Mouse (Mus musculus) lung, embryonic 14.5 days (tissue): ENCODE data around the gene Gab2. TPM values are rescaled to one million over a fixed set of nuclear protein-coding genes. Genes with fewer than 3 reads are reported as not detected.
A peak's percentile ranks its signal among the peaks of the same experiment; 100 is the strongest.

ENCODE experiments used
- ATAC-seq: fragments of 200-750 bp; cut with Nextera tagmentation; 2 replicates; pipeline ENCODE4 v1.8.0; 2017; ENCODE audit warnings: mild to moderate bottlenecking, moderate TSS enrichment, moderate library complexity; ENCODE audit not compliant: insufficient read depth
- DNase-seq: peaks from one replicate; pipeline ENCODE4 v3.0.0-alpha.2; 2015
- H3K27ac ChIP-seq: fragments of 300-500 bp; sonication (generic); 2 replicates; pipeline ENCODE4 v1.5.1; 2014; ENCODE audit warnings: low read depth, mild to moderate bottlenecking, moderate library complexity
- H3K27me3 ChIP-seq: fragments of 300-500 bp; sonication (generic); 2 replicates; pipeline ENCODE4 v1.6.1; 2014; ENCODE audit warnings: low read length, control low read depth; ENCODE audit not compliant: insufficient read depth
- H3K36me3 ChIP-seq: fragments of 300-500 bp; sonication (generic); 2 replicates; pipeline ENCODE4 v1.6.1; 2014; ENCODE audit warnings: control low read depth; ENCODE audit not compliant: insufficient read depth
- H3K4me1 ChIP-seq: fragments of 300-500 bp; sonication (generic); 2 replicates; pipeline ENCODE4 v1.6.1; 2014; ENCODE audit warnings: antibody characterized with exemption, control low read depth; ENCODE audit not compliant: insufficient read depth
- H3K4me2 ChIP-seq: fragments of 300-500 bp; sonication (generic); 2 replicates; pipeline ENCODE4 v1.6.1; 2014; ENCODE audit warnings: mild to moderate bottlenecking
- H3K4me3 ChIP-seq: fragments of 300-500 bp; sonication (generic); 2 replicates; pipeline ENCODE4 v1.5.1; 2014; ENCODE audit warnings: low read depth, low read length
- H3K9ac ChIP-seq: fragments of 300-500 bp; sonication (generic); 2 replicates; pipeline ENCODE4 v1.6.1; 2014
- H3K9me3 ChIP-seq: fragments of 300-500 bp; sonication (generic); 2 replicates; pipeline ENCODE4 v1.6.1; 2016; ENCODE audit warnings: low read depth, low read length, control low read depth
- CTCF ChIP-seq: IDR thresholded peaks from 2 replicates; pipeline ENCODE4 v1.5.1; 2016; ENCODE audit warnings: antibody characterized with exemption, low read depth
- WGBS: fragments of 180-500 bp; shearing (Covaris S2); extraction: QIAGEN DNeasy Blood & Tissue Kit; methylation state at CpG from one replicate; pipeline ENCODE4 v1.1.7; 2014; 5-methylcytosine and 5-hydroxymethylcytosine counted together
- polyA plus RNA-seq: library from polyadenylated mRNA; unstranded; fragments of >200 nt; fragmentation: Nextera tagmentation; extraction: Ambion mirVana; gene quantifications from 2 replicates; pipeline ENCODE4 v1.2.1, GENCODE M21; 2014

Gab2 gene
- polyA plus RNA-seq, 1 experiment from 2014 or later: 9.3 TPM

DNA sequence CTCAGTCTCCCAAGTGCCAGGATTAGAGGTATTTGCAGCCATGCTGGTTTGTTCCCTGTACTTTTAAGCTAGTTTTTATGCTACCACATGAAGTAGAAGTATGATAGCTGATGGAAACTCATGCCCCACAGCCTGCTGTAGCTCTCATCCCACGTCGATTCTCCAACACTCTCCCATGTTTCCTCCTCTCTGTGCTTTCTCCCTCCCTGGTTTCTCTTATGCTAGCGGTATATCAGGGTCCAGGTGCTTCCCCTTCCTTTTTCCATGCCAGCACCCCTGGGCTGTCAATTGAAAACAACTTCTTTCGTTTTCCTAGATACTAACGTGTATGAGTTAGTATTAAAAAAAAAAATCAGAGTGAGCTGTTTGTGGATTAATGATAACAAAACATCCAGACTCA lies 9.3 kb upstream of the Gab2 start:
- H3K27ac ChIP-seq: no peak overlapping the region

DNA sequence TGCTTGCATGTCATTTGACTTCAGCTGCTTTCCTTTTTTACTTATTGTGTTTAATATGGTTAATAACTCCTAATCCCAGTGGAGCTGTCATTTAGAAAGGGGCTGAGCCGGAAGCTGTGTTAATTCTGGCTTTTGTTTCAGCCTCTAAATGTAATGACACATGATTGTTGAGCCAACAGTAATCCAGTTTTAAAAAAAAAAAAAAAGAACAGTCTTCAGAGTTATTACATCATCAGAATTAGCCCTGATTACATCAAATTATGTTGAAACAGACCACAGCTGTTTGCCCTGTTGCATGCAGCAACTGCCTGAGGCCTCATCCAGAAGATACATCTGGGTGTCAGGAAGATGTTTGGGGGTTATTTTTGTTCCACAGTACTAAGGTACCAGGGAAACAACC lies 6.4 kb upstream of the Gab2 start:
- no peaks in the 10 kb centered on the region for H3K36me3 ChIP-seq
- no peaks in the 10 kb centered on the region for H3K4me1 ChIP-seq
- no peaks in the 10 kb centered on the region for H3K27me3 ChIP-seq
- no peak overlapping the region for H3K27ac ChIP-seq
- H3K4me3 ChIP-seq: no peak overlapping the region
- no peak for TF ChIP-seq CTCF
- H3K9me3 ChIP-seq: no peaks in the 10 kb centered on the region
- WGBS: 77% methylated on average over 1 of the region's 1 CpGs
- ATAC-seq: no peak
- no peak overlapping the region for H3K4me2 ChIP-seq
- DNase-seq: no peak
- H3K9ac ChIP-seq: no peak overlapping the region

More for the DNA sequence above, 9.3 kb upstream of the Gab2 start:
- H3K4me1 ChIP-seq: no peaks in the 10 kb centered on the region
- no peaks in the 10 kb centered on the region for H3K36me3 ChIP-seq
- no peak overlapping the region for H3K4me3 ChIP-seq
- ATAC-seq: no peak
- WGBS: 45% methylated on average over 5 of the region's 5 CpGs
- no peak overlapping the region for H3K4me2 ChIP-seq
- DNase-seq: no peak
- no peaks in the 10 kb centered on the region for H3K9me3 ChIP-seq
- no peaks in the 10 kb centered on the region for H3K27me3 ChIP-seq
- no peak overlapping the region for H3K9ac ChIP-seq
- no peak for TF ChIP-seq CTCF

DNA sequence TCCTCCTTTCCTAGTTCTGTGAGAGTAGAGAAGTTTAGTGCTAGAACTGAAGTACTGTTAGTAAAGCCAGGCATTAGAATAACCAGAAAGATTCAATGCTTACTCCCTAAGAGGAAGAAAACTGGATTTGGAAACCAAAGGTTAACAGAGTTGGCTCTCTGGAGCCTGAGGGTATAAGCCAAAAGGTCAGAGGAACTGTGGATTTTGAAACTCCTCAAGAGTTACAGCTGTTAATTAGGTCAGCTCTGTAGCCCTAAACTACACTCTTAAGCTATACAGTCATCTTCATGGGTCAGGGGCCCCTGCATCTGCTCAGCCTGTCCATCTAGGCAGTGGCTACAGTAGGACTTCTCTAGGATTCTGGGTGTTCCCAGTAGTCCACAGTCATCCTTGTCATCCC lies 4.4 kb upstream of the Gab2 start:
- Histone ChIP-seq H3K4me3 (no peak overlapping the region), H3K27ac (no peak overlapping the region), H3K9ac (no peak overlapping the region), H3K4me1 (no peaks in the 10 kb centered on the region), H3K36me3 (no peaks in the 10 kb centered on the region), H3K27me3 (no peaks in the 10 kb centered on the region), H3K4me2 (no peak overlapping the region), H3K9me3 (no peaks in the 10 kb centered on the region)
- no peak for DNase-seq
- ATAC-seq: no peak
- TF ChIP-seq CTCF: no peak

DNA sequence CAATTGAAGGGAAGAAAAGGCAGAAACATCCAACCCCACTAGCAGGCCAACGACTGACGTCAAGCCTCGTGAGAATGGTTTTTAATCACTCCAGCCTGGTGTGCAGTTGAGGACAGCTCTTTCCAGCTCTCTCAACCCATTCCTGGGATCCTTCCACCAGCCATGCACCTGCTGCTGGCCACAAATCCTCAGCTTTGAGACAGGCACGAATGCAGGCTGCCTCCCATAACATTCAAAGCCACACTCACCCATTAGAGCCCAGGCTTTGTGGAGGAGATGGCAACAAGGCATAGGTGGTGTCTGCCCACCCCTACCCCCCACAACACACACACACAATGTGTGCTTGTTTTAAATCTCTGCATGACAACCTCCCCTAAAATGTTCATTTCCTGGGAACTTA lies 2.7 kb upstream of the Gab2 start:
- no peaks in the 10 kb centered on the region for H3K36me3 ChIP-seq
- H3K4me3 ChIP-seq: no peak overlapping the region
- no peak overlapping the region for H3K9ac ChIP-seq
- H3K9me3 ChIP-seq: no peaks in the 10 kb centered on the region
- no peak overlapping the region for H3K27ac ChIP-seq
- ATAC-seq (no peak), DNase-seq (no peak)
- no peaks in the 10 kb centered on the region for H3K27me3 ChIP-seq
- WGBS: 49% methylated on average over 4 of the region's 4 CpGs
- no peak for TF ChIP-seq CTCF
- no peak overlapping the region for H3K4me2 ChIP-seq
- 0 out of 2 replicates have a peak, but pooled peaks cover 5% of the 10 kb centered on the region for H3K4me1 ChIP-seq

DNA sequence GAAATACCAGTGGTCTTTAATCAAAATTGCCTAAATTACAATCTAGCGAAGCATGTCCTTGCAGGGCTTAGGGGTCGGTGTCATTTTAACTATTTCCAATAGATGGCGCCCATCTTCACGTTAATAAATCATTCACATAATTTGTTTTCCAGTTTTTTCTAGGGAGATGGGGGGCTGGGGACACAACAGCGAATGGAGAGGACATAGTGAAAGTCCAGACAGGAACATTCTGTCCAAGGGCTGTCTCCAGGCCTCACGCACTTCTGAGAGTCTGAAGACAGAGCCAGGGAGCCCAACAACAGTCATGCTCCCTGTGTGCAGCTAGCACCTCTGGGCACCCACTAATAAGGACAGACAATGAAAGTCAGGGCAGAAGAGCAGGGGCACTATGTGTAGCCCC lies 2.2 kb upstream of the Gab2 start:
- Histone ChIP-seq H3K4me2 (no peak overlapping the region), H3K36me3 (no peaks in the 10 kb centered on the region), H3K4me3 (no peak overlapping the region), H3K4me1 (0 out of 2 replicates have a peak, but pooled peaks cover 5% of the 10 kb centered on the region), H3K9ac (no peak overlapping the region), H3K27me3 (no peaks in the 10 kb centered on the region), H3K9me3 (no peaks in the 10 kb centered on the region), H3K27ac (no peak overlapping the region)
- ATAC-seq: no peak
- DNase-seq: peak; percentile 82
- WGBS: 10% methylated on average over 6 of the region's 6 CpGs
- peak; percentile 61 for TF ChIP-seq CTCF

DNA sequence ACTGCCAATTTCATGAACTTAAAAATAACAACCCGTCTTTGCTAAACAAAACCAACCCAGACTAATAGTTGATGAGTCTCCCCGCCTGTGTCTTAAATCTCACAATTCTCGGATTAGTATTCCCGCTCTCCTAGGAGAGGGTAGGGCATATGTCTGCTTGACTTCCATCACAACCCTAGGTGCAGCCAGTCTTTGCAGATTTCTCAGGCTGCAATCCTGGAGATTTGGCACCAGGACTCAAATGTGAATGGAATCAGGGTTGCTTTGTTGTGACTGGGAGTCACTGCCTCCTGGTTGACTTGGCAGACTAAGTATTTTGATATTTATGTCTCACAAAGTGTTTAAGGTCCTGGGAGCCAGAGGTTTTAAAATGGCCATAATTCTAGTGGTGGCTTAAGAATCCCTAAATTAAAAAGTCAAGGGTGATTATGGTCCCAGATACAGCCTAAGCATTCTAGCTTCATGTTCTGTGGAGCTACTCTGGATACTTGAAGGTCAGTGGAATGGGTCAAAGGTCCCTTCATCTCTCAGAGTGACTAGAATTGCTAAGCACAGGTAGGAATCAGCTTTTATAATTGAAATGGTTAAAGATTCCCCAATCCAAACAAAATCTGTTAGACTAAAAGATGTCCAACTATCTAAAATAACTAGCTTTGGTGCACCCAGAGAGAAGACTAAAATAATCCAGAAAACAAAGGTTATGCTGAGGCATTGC lies 1.6 kb upstream of the Gab2 start:
- H3K4me2 ChIP-seq: no peak overlapping the region
- no peaks in the 10 kb centered on the region for H3K27me3 ChIP-seq
- no peak overlapping the region for H3K4me3 ChIP-seq
- H3K9ac ChIP-seq: no peak overlapping the region
- ATAC-seq (no peak), DNase-seq (peak; percentile 16)
- no peaks in the 10 kb centered on the region for H3K9me3 ChIP-seq
- H3K4me1 ChIP-seq: 0 out of 2 replicates have a peak, but pooled peaks cover 5% of the 10 kb centered on the region
- TF ChIP-seq CTCF: no peak
- no peaks in the 10 kb centered on the region for H3K36me3 ChIP-seq
- H3K27ac ChIP-seq: peak overlapping the region; percentile 44; the same call in 1 of the 2 replicates
- WGBS: 41% methylated on average over 4 of the region's 4 CpGs

DNA sequence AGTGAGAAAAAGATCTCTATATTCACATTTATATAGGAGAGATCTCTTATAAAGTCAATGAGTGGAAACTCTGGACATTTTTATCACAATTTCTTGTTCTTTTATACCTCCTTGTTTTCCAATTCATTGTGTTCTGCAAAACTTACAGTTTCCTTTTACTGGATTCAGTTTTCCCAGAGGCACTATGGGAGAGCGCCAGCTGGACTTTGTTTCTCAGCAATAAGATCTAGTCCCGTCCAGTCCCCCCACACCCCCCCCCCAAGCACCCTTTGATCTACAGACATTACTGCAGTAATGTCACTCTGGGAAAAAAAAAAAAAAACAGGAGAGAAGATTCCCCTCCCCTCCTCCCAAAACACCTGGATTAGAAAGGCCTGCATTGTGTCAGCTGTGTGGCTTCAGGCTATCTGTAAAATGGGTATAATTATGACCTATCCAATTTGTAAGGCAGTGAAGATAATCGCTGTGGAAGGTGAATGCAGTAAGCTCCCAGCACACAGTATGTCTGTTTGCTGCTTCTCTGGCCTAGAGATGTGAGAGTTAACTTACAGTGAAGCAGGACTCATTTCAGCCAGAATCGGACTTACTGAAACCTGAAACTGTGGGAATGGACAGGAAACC lies 655 bp upstream of the Gab2 start:
- Histone ChIP-seq H3K27me3 (no peaks in the 10 kb centered on the region), H3K9ac (peak overlapping the region; percentile 95)
- 32% methylated on average over 4 of the region's 4 CpGs for WGBS

More for the DNA sequence above, 655 bp upstream of the Gab2 start:
- Histone ChIP-seq H3K4me2 (peak overlapping the region; percentile 78), H3K9me3 (no peaks in the 10 kb centered on the region), H3K4me3 (peak overlapping the region; percentile 94), H3K4me1 (0 out of 2 replicates have a peak, but pooled peaks cover 5% of the 10 kb centered on the region), H3K27ac (peak overlapping the region; percentile 94), H3K36me3 (no peaks in the 10 kb centered on the region)
- DNase-seq: peak; percentile 45
- TF ChIP-seq CTCF: no peak
- no peak for ATAC-seq
